Mouse (Mus musculus): ENCODE data around the gene Teddm3. TPM values are rescaled to one million over a fixed set of nuclear protein-coding genes. Genes with fewer than 3 reads are reported as not detected.
"Not testable (repeated sequence)": the region's sequence is repeated elsewhere in the genome, so short reads cannot be mapped to it uniquely, and the experiment has no call there.

The Teddm3 gene
- polyA plus RNA-seq (2012; rRNA removed), result not detected in 2 replicates
- not detected in 2 replicates for polyA plus RNA-seq (2014; fragmentation: Nextera tagmentation; extraction: Ambion mirVana)

DNA sequence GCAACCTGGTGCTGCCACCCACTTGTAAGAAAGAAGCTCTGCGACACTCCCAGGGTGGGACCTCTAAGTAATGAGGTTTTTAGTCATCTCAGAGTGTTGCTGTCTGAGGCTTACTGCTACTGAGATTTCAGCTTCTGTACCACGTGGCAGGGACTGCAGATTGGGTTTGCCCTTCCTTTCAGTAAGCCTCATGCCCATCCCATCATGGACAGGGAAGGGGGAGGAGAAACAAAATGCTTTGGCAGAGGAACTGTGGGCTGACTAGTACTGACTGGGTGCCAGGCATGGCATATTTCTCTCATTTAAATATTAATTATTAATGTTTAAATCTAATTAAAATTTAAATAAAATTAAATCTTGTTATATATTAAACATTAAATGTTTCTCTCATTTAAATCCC, at the start of gene Teddm3:
Teddm3 (minus strand) TSS at position 101 of the 400 bp plus-strand sequence.
- not testable (repeated sequence) for H3K27ac ChIP-seq; ATAC-seq (ENCODE audit: insufficient read depth); H3K27me3 ChIP-seq (ENCODE audit: control insufficient read depth, insufficient read depth, low read length); H3K4me1 ChIP-seq (replicated peaks; ENCODE audit: control insufficient read depth in 2 of 2, insufficient read depth in 2 of 2, low read length in 1 of 2); H3K9me3 ChIP-seq (ENCODE audit: control insufficient read depth, low read length); H3K4me3 ChIP-seq (ENCODE audit: insufficient read depth in 1 of 2, low read depth in 2 of 2, low read length in 2 of 2); H3K36me3 ChIP-seq (replicated peaks; ENCODE audit: control insufficient read depth, insufficient read depth, low read depth); H3K4me2 ChIP-seq (ENCODE audit: low read depth); DNase-seq (ENCODE audit: low read depth in 3 of 3, low spot score in 3 of 3); H3K9ac ChIP-seq (replicated peaks)
- WGBS (ENCODE audit: insufficient replicate concordance), result no CpG with 5 or more reads among the region's 2 CpGs

GRCm38 (mm10) chr16:21202731-21203130, 48.9 kb upstream of the Teddm3 start:
- no peak for ATAC-seq (ENCODE audit: insufficient read depth)
- TF ChIP-seq CTCF (IDR thresholded peaks at IDR 0.05; ENCODE audit: low read depth) (no peak), EP300 (IDR thresholded peaks at IDR 0.05; ENCODE audit: low read depth) (no peak)
- no peak overlapping the region for H3K4me3 ChIP-seq (ENCODE audit: insufficient read depth in 1 of 2, low read depth in 2 of 2, low read length in 2 of 2)
- H3K4me1 ChIP-seq (replicated peaks; ENCODE audit: control insufficient read depth in 2 of 2, insufficient read depth in 2 of 2, low read length in 1 of 2), result no peaks in the 10 kb centered on the region
- peaks cover 35% of the 10 kb centered on the region for H3K27me3 ChIP-seq (ENCODE audit: control insufficient read depth, insufficient read depth, low read length)
- no peaks in the 10 kb centered on the region for H3K9me3 ChIP-seq (ENCODE audit: control insufficient read depth, low read length)
- DNase-seq (ENCODE audit: low read depth in 3 of 3, low spot score in 3 of 3), result no peak
- no peak overlapping the region for H3K27ac ChIP-seq
- no peak overlapping the region for H3K9ac ChIP-seq (replicated peaks)
- 69% methylated on average over 4 of the region's 4 CpGs for WGBS (ENCODE audit: insufficient replicate concordance)
- H3K36me3 ChIP-seq (replicated peaks; ENCODE audit: control insufficient read depth, insufficient read depth, low read depth), result no peaks in the 10 kb centered on the region
- no peak overlapping the region for H3K4me2 ChIP-seq (ENCODE audit: low read depth)

DNA sequence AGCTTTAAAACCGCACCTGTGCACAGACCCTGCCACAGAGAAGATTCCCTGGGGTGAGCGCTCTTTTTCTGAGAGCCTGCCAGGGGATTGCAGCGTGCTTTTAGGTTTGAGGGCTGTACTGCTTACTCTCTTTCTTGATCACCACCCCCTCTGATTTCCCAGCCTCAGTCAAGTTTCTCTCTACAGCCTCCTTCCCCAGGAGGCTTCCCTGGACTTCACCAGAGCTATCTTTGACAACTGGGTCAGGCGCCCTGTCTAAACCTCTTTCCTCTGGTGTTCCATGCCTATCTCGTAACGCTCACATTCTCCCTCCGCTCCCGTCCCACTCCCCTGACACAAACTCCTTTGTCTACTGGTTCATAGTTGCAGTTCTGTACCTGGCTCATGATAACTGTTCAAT, 45.6 kb upstream of the Teddm3 start:
- ATAC-seq (ENCODE audit: insufficient read depth) (no peak), DNase-seq (ENCODE audit: low read depth in 3 of 3, low spot score in 3 of 3) (no peak)
- H3K27ac ChIP-seq, result no peak overlapping the region
- no peak overlapping the region for H3K9ac ChIP-seq (replicated peaks)
- H3K36me3 ChIP-seq (replicated peaks; ENCODE audit: control insufficient read depth, insufficient read depth, low read depth), result no peaks in the 10 kb centered on the region
- H3K27me3 ChIP-seq (ENCODE audit: control insufficient read depth, insufficient read depth, low read length), result peaks cover 5% of the 10 kb centered on the region
- no peaks in the 10 kb centered on the region for H3K9me3 ChIP-seq (ENCODE audit: control insufficient read depth, low read length)
- 60% methylated on average over 8 of the region's 8 CpGs for WGBS (ENCODE audit: insufficient replicate concordance)
- no peak overlapping the region for H3K4me2 ChIP-seq (ENCODE audit: low read depth)
- no peak for TF ChIP-seq EP300 (IDR thresholded peaks at IDR 0.05; ENCODE audit: low read depth)
- no peak for TF ChIP-seq CTCF (IDR thresholded peaks at IDR 0.05; ENCODE audit: low read depth)
- H3K4me3 ChIP-seq (ENCODE audit: insufficient read depth in 1 of 2, low read depth in 2 of 2, low read length in 2 of 2), result no peak overlapping the region
- H3K4me1 ChIP-seq (replicated peaks; ENCODE audit: control insufficient read depth in 2 of 2, insufficient read depth in 2 of 2, low read length in 1 of 2), result no peaks in the 10 kb centered on the region

DNA sequence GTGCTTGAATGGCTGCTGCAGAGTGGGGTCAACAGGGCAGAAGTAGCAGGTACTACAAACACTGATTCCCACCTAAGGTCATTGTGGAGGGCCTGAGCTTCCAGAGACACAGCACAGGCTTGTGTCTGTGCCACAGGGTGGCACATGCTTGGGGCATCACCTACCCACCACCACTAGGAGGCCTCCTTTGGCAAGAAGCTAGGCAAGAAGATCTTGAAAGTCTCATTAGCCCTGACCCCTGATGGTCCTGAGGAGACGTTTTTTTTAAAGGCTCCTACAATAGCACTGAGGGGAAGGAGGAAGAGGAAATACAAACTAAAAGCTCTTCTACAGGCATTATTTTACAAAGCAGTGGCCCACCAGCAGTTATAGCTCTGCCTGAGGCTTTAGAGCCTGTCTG, 44.7 kb upstream of the Teddm3 start:
- Histone ChIP-seq H3K4me3 (ENCODE audit: insufficient read depth in 1 of 2, low read depth in 2 of 2, low read length in 2 of 2) (no peak overlapping the region), H3K9ac (replicated peaks) (no peak overlapping the region), H3K36me3 (replicated peaks; ENCODE audit: control insufficient read depth, insufficient read depth, low read depth) (no peaks in the 10 kb centered on the region), H3K9me3 (ENCODE audit: control insufficient read depth, low read length) (no peaks in the 10 kb centered on the region), H3K4me1 (replicated peaks; ENCODE audit: control insufficient read depth in 2 of 2, insufficient read depth in 2 of 2, low read length in 1 of 2) (no peaks in the 10 kb centered on the region), H3K27ac (no peak overlapping the region), H3K27me3 (ENCODE audit: control insufficient read depth, insufficient read depth, low read length) (peaks cover 4% of the 10 kb centered on the region; the same call in 1 of the 2 replicates), H3K4me2 (ENCODE audit: low read depth) (no peak overlapping the region)
- ATAC-seq (ENCODE audit: insufficient read depth), result no peak
- TF ChIP-seq CTCF (IDR thresholded peaks at IDR 0.05; ENCODE audit: low read depth) (peak; percentile 67), EP300 (IDR thresholded peaks at IDR 0.05; ENCODE audit: low read depth) (no peak)
- DNase-seq (ENCODE audit: low read depth in 3 of 3, low spot score in 3 of 3), result no peak
- WGBS (ENCODE audit: insufficient replicate concordance), result 8% methylated on average over 1 of the region's 1 CpGs

- Histone ChIP-seq H3K27me3 (ENCODE audit: control insufficient read depth, insufficient read depth, low read length) (peaks cover 4% of the 10 kb centered on the region; the same call in 1 of the 2 replicates), H3K4me1 (replicated peaks; ENCODE audit: control insufficient read depth in 2 of 2, insufficient read depth in 2 of 2, low read length in 1 of 2) (no peaks in the 10 kb centered on the region), H3K9ac (replicated peaks) (no peak overlapping the region), H3K27ac (no peak overlapping the region), H3K9me3 (ENCODE audit: control insufficient read depth, low read length) (no peaks in the 10 kb centered on the region), H3K4me3 (ENCODE audit: insufficient read depth in 1 of 2, low read depth in 2 of 2, low read length in 2 of 2) (no peak overlapping the region), H3K4me2 (ENCODE audit: low read depth) (no peak overlapping the region), H3K36me3 (replicated peaks; ENCODE audit: control insufficient read depth, insufficient read depth, low read depth) (no peaks in the 10 kb centered on the region)
- no peak for ATAC-seq (ENCODE audit: insufficient read depth)
- WGBS (ENCODE audit: insufficient replicate concordance), result 60% methylated on average over 7 of the region's 7 CpGs
- no peak for TF ChIP-seq CTCF (IDR thresholded peaks at IDR 0.05; ENCODE audit: low read depth)
- TF ChIP-seq EP300 (IDR thresholded peaks at IDR 0.05; ENCODE audit: low read depth), result no peak
- DNase-seq (ENCODE audit: low read depth in 3 of 3, low spot score in 3 of 3), result no peak
These were observed 44.2 kb upstream of the Teddm3 start for GRCm38 (mm10) chr16:21198006-21198405.
